Mouse (Mus musculus) left cerebral cortex, postnatal 10 days (tissue): Measurements from ENCODE around the gene Clca3b. TPM values are rescaled to one million over a fixed set of nuclear protein-coding genes. Genes with fewer than 3 reads are reported as not detected.
A peak's percentile ranks its signal among the peaks of the same experiment; 100 is the strongest.
"Not testable (repeated sequence)": the region's sequence is repeated elsewhere in the genome, so short reads cannot be mapped to it uniquely, and the experiment has no call there.

Experiments used
- DNase-seq, 2 experiments: peaks; one replicate each; pipeline ENCODE4 v3.0.0; 2021 to 2022; ENCODE audit warnings: low spot score in 2 of 2, mixed read lengths in 1 of 2; ENCODE audit errors: extremely low spot score in 1 of 2
- intact Hi-C: fragments of 180-260 bp; cut with DNase I; formaldehyde crosslinking; loops from one replicate; pipeline ENCODE4 v1.15.1; 2025
- total RNA-seq, 2 experiments: library from RNA; stranded (reverse); gene quantifications; 2 replicates each; pipeline ENCODE4 v1.2.3; 2021

Gene Clca3b
- total RNA-seq, result not detected

GRCm38 (mm10) chr3:144849014-144849556 lies at the start of gene Clca3b:
TSS of gene Clca3b (minus strand) at chr3:144849357.
- DNase-seq, intact Hi-C loops: not testable (repeated sequence)

GRCm38 (mm10) chr3:144897042-144897678 lies 48.0 kb upstream of the Clca3b start:
- intact Hi-C loops, result no loop called here
- DNase-seq, result no peak

- intact Hi-C loops, result no loop called here
- DNase-seq, result no peak
These were observed 41.1 kb upstream of the Clca3b start for GRCm38 (mm10) chr3:144890246-144890758.

- DNase-seq, result no peak
- intact Hi-C loops, result no loop called here
These were observed 37.8 kb upstream of the Clca3b start for GRCm38 (mm10) chr3:144886957-144887356.

- DNase-seq, intact Hi-C loops: not testable (repeated sequence)
These were observed 22.9 kb upstream of the Clca3b start for GRCm38 (mm10) chr3:144872012-144872411.

GRCm38 (mm10) chr3:144849584-144849983 lies 427 bp upstream of the Clca3b start:
- no peak for DNase-seq
- intact Hi-C loops, result no loop called here

GRCm38 (mm10) chr3:144827257-144827656 lies 21.9 kb downstream of the Clca3b start:
- DNase-seq, result no peak
- intact Hi-C loops, result loop anchor here (10.0 kb wide), 3 partner anchors 198 to 308 kb away; no protein-coding TSS in a partner anchor

- intact Hi-C loops, result loop anchor here (10.0 kb wide), 3 partner anchors 200 to 310 kb away; no protein-coding TSS in a partner anchor
- peak; percentile 80 to 85 for DNase-seq
These were observed 24.0 kb downstream of the Clca3b start for GRCm38 (mm10) chr3:144825151-144825550.

- DNase-seq, result no peak
- intact Hi-C loops, result loop anchor here (10.0 kb wide), 3 partner anchors 201 to 311 kb away; no protein-coding TSS in a partner anchor
These were observed 25.8 kb downstream of the Clca3b start for GRCm38 (mm10) chr3:144823331-144823730.

GRCm38 (mm10) chr3:144820632-144821031 lies 28.5 kb downstream of the Clca3b start:
- no peak for DNase-seq
- intact Hi-C loops, result loop anchor here (10.0 kb wide), 3 partner anchors 204 to 314 kb away; no protein-coding TSS in a partner anchor

GRCm38 (mm10) chr3:144819219-144819618 lies 29.9 kb downstream of the Clca3b start, which contains the start of gene Clca3a2:
TSS of gene Clca3a2 (minus strand) at chr3:144819494.
- intact Hi-C loops, result loop anchor here (10.0 kb wide), 1 partner anchor 64 kb away; no protein-coding TSS in a partner anchor
- DNase-seq, result not testable (repeated sequence)

- intact Hi-C loops, result loop anchor here (10.0 kb wide), 1 partner anchor 59 kb away; no protein-coding TSS in a partner anchor
These were observed 35.8 kb downstream of the Clca3b start for GRCm38 (mm10) chr3:144813336-144813735.

GRCm38 (mm10) chr3:144811821-144812220 lies 37.3 kb downstream of the Clca3b start:
- no peak for DNase-seq
- intact Hi-C loops, result loop anchor here (10.0 kb wide), 1 partner anchor 57 kb away; no protein-coding TSS in a partner anchor

More at GRCm38 (mm10) chr3:144813336-144813735, 35.8 kb downstream of the Clca3b start:
- DNase-seq, result not testable (repeated sequence)

- DNase-seq, intact Hi-C loops: not testable (repeated sequence)
These were observed 40.8 kb downstream of the Clca3b start for GRCm38 (mm10) chr3:144808153-144808925.

GRCm38 (mm10) chr3:144806626-144807025 lies 42.5 kb downstream of the Clca3b start:
- intact Hi-C loops, DNase-seq: not testable (repeated sequence)

GRCm38 (mm10) chr3:144801861-144802260 lies 47.3 kb downstream of the Clca3b start:
- no peak for DNase-seq
- intact Hi-C loops, result no loop called here

- DNase-seq, result no peak
- intact Hi-C loops, result no loop called here
These were observed 63.7 kb downstream of the Clca3b start for GRCm38 (mm10) chr3:144785181-144786148.
